Mouse (Mus musculus): ENCODE data around the gene Olfr429.

- no peak for TF ChIP-seq POLR2A (IDR thresholded peaks at IDR 0.05; ENCODE audit: borderline replicate concordance, low read depth, low read length)
- no peak for TF ChIP-seq CTCF (IDR thresholded peaks at IDR 0.05; ENCODE audit: low read depth, low read length)
Observed at GRCm38 (mm10) chr1:174103735-174104134, 19.6 kb downstream of the Olfr429 start.
